1 mouse cellular context compared by ENCODE assay signal in the genomic region with DNA sequence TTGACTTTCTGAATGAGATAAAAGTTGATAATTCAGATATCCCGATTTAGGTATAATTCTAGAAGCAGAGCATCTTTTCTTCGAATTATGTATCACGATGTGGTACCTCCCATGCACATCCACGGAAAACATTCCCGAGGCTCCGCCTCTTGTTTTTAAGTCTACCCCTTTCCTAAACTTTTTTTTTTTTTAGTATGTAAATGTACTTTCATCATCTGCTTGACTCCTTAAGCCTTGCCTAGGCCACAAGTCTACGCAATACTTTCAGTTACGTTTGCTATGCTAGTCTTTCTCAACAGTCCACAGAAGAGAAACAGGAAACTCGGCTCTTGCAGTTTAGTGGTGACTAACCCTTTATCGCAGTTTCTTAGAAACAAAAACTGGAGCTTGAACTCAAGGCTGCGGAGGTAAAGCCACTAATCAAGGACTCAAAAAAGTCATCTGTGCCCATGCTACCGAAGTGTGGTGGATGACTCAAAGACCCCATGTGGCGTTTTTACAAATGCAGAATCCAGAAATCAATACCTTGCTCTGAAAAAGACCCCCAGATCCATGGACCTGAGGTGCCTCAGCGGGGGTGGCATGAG.
TF ChIP-seq lines count a peak whose summit lies in the region.

No protein-coding gene starts in this region.

TF ChIP-seq in CH12.LX, 34 proteins besides CTCF, POLR2A, EP300 and RAD21 (continued from another document):
- TF ChIP-seq RCOR1 (conservative IDR thresholded peaks at IDR 0.05; ENCODE audit: low read depth, low read length): peak; percentile 91; the same call in 1 of the 2 replicates
- TF ChIP-seq UBTF (IDR thresholded peaks at IDR 0.05; ENCODE audit: low read depth, low read length): no peak
- no peak; the same call in 1 of the 2 replicates for TF ChIP-seq CHD1 (IDR thresholded peaks at IDR 0.05; ENCODE audit: low read depth, low read length)
- peak; percentile 61 for TF ChIP-seq HCFC1 (IDR thresholded peaks at IDR 0.05; ENCODE audit: low read depth, low read length)
- peak; percentile 73; the same call in 1 of the 2 replicates for TF ChIP-seq E2F4 (IDR thresholded peaks at IDR 0.05; ENCODE audit: insufficient replicate concordance, low read depth, low read length)
- TF ChIP-seq NRF1 (IDR thresholded peaks at IDR 0.05; ENCODE audit: low read depth, low read length): no peak
- TF ChIP-seq MAX (IDR thresholded peaks at IDR 0.05; ENCODE audit: low read length): no peak; the same call in 1 of the 2 replicates
- TF ChIP-seq IRF4 (IDR thresholded peaks at IDR 0.05; ENCODE audit: low read depth, low read length): peak; percentile 91
- no peak for TF ChIP-seq SMC3 (IDR thresholded peaks at IDR 0.05; ENCODE audit: low read depth, low read length)
- TF ChIP-seq ZNF384 (IDR thresholded peaks at IDR 0.05; ENCODE audit: low read depth, low read length): peak; percentile 99
- TF ChIP-seq NELFE (IDR thresholded peaks at IDR 0.05; ENCODE audit: low read depth, low read length): no peak
- peak; percentile 90 for TF ChIP-seq MEF2A (IDR thresholded peaks at IDR 0.05; ENCODE audit: borderline replicate concordance, low read depth, low read length)
